Mouse (Mus musculus): ENCODE results near the gene Notch2.

- TF ChIP-seq CTCF (IDR thresholded peaks at IDR 0.05; ENCODE audit: borderline replicate concordance, control insufficient read depth, extremely low read depth, insufficient read depth, low read length, poor library complexity) (no peak), POLR2A (IDR thresholded peaks at IDR 0.05; ENCODE audit: control insufficient read depth, extremely low read depth, insufficient read depth, low read length, poor library complexity) (no peak)
Observed at GRCm38 (mm10) chr3:98006973-98007372, 6.4 kb upstream of the Notch2 start.

Measured in thymus, adult 2 months (tissue).